ENCODE assay signal across 16 mouse cellular contexts in genomic region chr14:11503803-11504365, GRCm38 (mm10). TPM values are rescaled to one million over a fixed set of nuclear protein-coding genes. Genes with fewer than 3 reads are reported as not detected.
DNase-seq lines count a peak whose midpoint lies in the region; ATAC-seq and TF ChIP-seq lines count a peak whose summit lies in the region.
"Had no signal": no experiment of that assay in that cellular context is flagged by ENCODE, and none has a peak within 500 bp of the region (broad histone marks: within the 10 kb centered on the region; RNA-seq: fewer than 3 reads in every experiment).

No protein-coding gene starts in this region.

- H3K4me3 ChIP-seq in gastrocnemius, adult 2 months = no peak overlapping the region
- H3K4me3 ChIP-seq in midbrain, postnatal 0 days (ENCODE audit: low read depth, low read length) = no peak overlapping the region
- no peak overlapping the region for H3K4me3 ChIP-seq in midbrain, embryonic 13.5 days (replicated peaks)
- H3K4me3 ChIP-seq in intestine, embryonic 16.5 days (ENCODE audit: low read length) = no peak overlapping the region
- no peak overlapping the region for H3K4me3 ChIP-seq in stomach, postnatal 0 days (ENCODE audit: low read depth, low read length)
- H3K4me3 ChIP-seq: heart, embryonic 13.5 days; midbrain, embryonic 12.5 days; neural tube, embryonic 12.5 days had no signal

- TF ChIP-seq CTCF in gastrocnemius, adult 2 months (IDR thresholded peaks at IDR 0.05) = no peak
- TF ChIP-seq CTCF in midbrain, postnatal 0 days (IDR thresholded peaks at IDR 0.05) = no peak
- TF ChIP-seq CTCF in stomach, postnatal 0 days (IDR thresholded peaks at IDR 0.05; ENCODE audit: low read depth) = no peak

- H3K36me3 ChIP-seq in midbrain, postnatal 0 days (ENCODE audit: insufficient read depth, low read length) = no peaks in the 10 kb centered on the region
- no peaks in the 10 kb centered on the region for H3K36me3 ChIP-seq in midbrain, embryonic 13.5 days
- H3K36me3 ChIP-seq in intestine, embryonic 16.5 days (ENCODE audit: control insufficient read depth, insufficient read depth, low read length) = no peaks in the 10 kb centered on the region
- no peaks in the 10 kb centered on the region for H3K36me3 ChIP-seq in stomach, postnatal 0 days (ENCODE audit: control insufficient read depth, insufficient read depth, low read length)
- H3K36me3 ChIP-seq: heart, embryonic 13.5 days; midbrain, embryonic 12.5 days; neural tube, embryonic 12.5 days had no signal

- TF ChIP-seq EP300 in stomach, postnatal 0 days (optimal IDR thresholded peaks at IDR 0.05) = no peak

- H3K27me3 ChIP-seq in midbrain, postnatal 0 days (ENCODE audit: insufficient read depth, low read length) = no peaks in the 10 kb centered on the region
- no peaks in the 10 kb centered on the region for H3K27me3 ChIP-seq in midbrain, embryonic 13.5 days
- no peaks in the 10 kb centered on the region for H3K27me3 ChIP-seq in intestine, embryonic 16.5 days (replicated peaks; ENCODE audit: control insufficient read depth, insufficient read depth, low read length)
- no peaks in the 10 kb centered on the region for H3K27me3 ChIP-seq in stomach, postnatal 0 days (ENCODE audit: control insufficient read depth, insufficient read depth, low read length)
- H3K27me3 ChIP-seq: heart, embryonic 13.5 days; midbrain, embryonic 12.5 days; neural tube, embryonic 12.5 days had no signal

- H3K9ac ChIP-seq in midbrain, postnatal 0 days (replicated peaks; ENCODE audit: low read length, poor library complexity, severe bottlenecking) = no peak overlapping the region
- H3K9ac ChIP-seq in midbrain, embryonic 13.5 days (replicated peaks) = no peak overlapping the region
- H3K9ac ChIP-seq in intestine, embryonic 16.5 days (ENCODE audit: low read depth, low read length) = no peak overlapping the region
- no peak overlapping the region for H3K9ac ChIP-seq in stomach, postnatal 0 days (ENCODE audit: low read length)
- H3K9ac ChIP-seq: heart, embryonic 13.5 days; liver, embryonic 14.5 days; midbrain, embryonic 12.5 days; neural tube, embryonic 12.5 days had no signal

- H3K4me2 ChIP-seq in midbrain, postnatal 0 days (ENCODE audit: low read depth, low read length, poor library complexity, severe bottlenecking) = no peak overlapping the region
- no peak overlapping the region for H3K4me2 ChIP-seq in midbrain, embryonic 13.5 days (replicated peaks)
- no peak overlapping the region for H3K4me2 ChIP-seq in intestine, embryonic 16.5 days (ENCODE audit: low read depth, low read length)
- H3K4me2 ChIP-seq in stomach, postnatal 0 days (replicated peaks; ENCODE audit: low read depth) = no peak overlapping the region
- H3K4me2 ChIP-seq: heart, embryonic 13.5 days; midbrain, embryonic 12.5 days; neural tube, embryonic 12.5 days had no signal

- no peak for ATAC-seq in midbrain, postnatal 0 days (ENCODE audit: low FRiP score)
- ATAC-seq in midbrain, embryonic 13.5 days = no peak
- ATAC-seq in intestine, embryonic 16.5 days = peak; percentile 63
- ATAC-seq in stomach, postnatal 0 days (ENCODE audit: low FRiP score, low TSS enrichment) = no peak; the same call in 1 of the 2 replicates
- no peak for ATAC-seq in inflammation-experienced regulatory T-cells, adult 6 months
- ATAC-seq: activated CD4-positive, CD25-positive, alpha-beta regulatory T cell, adult 4 months had no signal

- no peaks in the 10 kb centered on the region for H3K4me1 ChIP-seq in midbrain, postnatal 0 days (ENCODE audit: insufficient read depth, low read length)
- 0 out of 2 replicates have a peak, but pooled peaks cover 4% of the 10 kb centered on the region for H3K4me1 ChIP-seq in midbrain, embryonic 13.5 days (replicated peaks)
- 0 out of 2 replicates have a peak, but pooled peaks cover 2% of the 10 kb centered on the region for H3K4me1 ChIP-seq in intestine, embryonic 16.5 days (ENCODE audit: control insufficient read depth, insufficient read depth, low read length)
- 0 out of 2 replicates have a peak, but pooled peaks cover 2% of the 10 kb centered on the region for H3K4me1 ChIP-seq in stomach, postnatal 0 days (replicated peaks; ENCODE audit: control insufficient read depth, insufficient read depth)
- H3K4me1 ChIP-seq: midbrain, embryonic 12.5 days; neural tube, embryonic 12.5 days had no signal

- intact Hi-C loops in gastrocnemius, adult 2 months (cut with DNase I) = no loop called here

- peak; percentile 25 for DNase-seq in gastrocnemius, adult 2 months
- DNase-seq in gastrocnemius, postnatal 4 days (ENCODE audit: low spot score in 2 of 2) = no peak
- peak; percentile 35 for DNase-seq in midbrain, postnatal 0 days (ENCODE audit: low spot score)
- DNase-seq in stomach, postnatal 0 days (ENCODE audit: low spot score) = peak; percentile 43
- DNase-seq in cerebellum, postnatal 4 days (ENCODE audit: low spot score in 2 of 2) = no peak
- DNase-seq: lung, postnatal 14 days; spleen, adult 18-20 months had no signal

- H3K9me3 ChIP-seq in midbrain, postnatal 0 days (ENCODE audit: low read length) = no peaks in the 10 kb centered on the region
- H3K9me3 ChIP-seq in midbrain, embryonic 13.5 days = no peaks in the 10 kb centered on the region
- H3K9me3 ChIP-seq in intestine, embryonic 16.5 days (ENCODE audit: control insufficient read depth, low read length) = no peaks in the 10 kb centered on the region
- H3K9me3 ChIP-seq in stomach, postnatal 0 days (ENCODE audit: control insufficient read depth, low read length) = no peaks in the 10 kb centered on the region
- H3K9me3 ChIP-seq: midbrain, embryonic 12.5 days; neural tube, embryonic 12.5 days had no signal

- H3K27ac ChIP-seq in gastrocnemius, adult 2 months = no peak overlapping the region
- no peak overlapping the region for H3K27ac ChIP-seq in midbrain, postnatal 0 days (ENCODE audit: low read depth, low read length)
- no peak overlapping the region for H3K27ac ChIP-seq in midbrain, embryonic 13.5 days
- no peak overlapping the region for H3K27ac ChIP-seq in intestine, embryonic 16.5 days (ENCODE audit: low read length)
- no peak overlapping the region for H3K27ac ChIP-seq in stomach, postnatal 0 days (replicated peaks)
- H3K27ac ChIP-seq: heart, embryonic 13.5 days; liver, embryonic 14.5 days; midbrain, embryonic 12.5 days; neural tube, embryonic 12.5 days had no signal

- 45% methylated on average over 7 of the region's 7 CpGs for WGBS in midbrain, postnatal 0 days
- 67% methylated on average over 7 of the region's 7 CpGs for WGBS in midbrain, embryonic 13.5 days
- WGBS in intestine, embryonic 16.5 days = 50% methylated on average over 7 of the region's 7 CpGs
- 56% methylated on average over 7 of the region's 7 CpGs for WGBS in stomach, postnatal 0 days

RNA-seq across cellular contexts. Expression of gene Ptprg, which starts 49.4 kb away (rescaled TPM):
- 10 to 100 TPM; 26.3 to 32.5 TPM for total RNA-seq in gastrocnemius, adult 2 months (2021)
- total RNA-seq in gastrocnemius, postnatal 4 days (2021) = 10 to 100 TPM; 44.9 to 51.5 TPM
- 84.9 and 98.2 TPM in 2 replicates for total RNA-seq in midbrain, postnatal 0 days (2014; rRNA removed)
- 25.4 and 25.7 TPM in 2 replicates for polyA plus RNA-seq in midbrain, postnatal 0 days (2015; fragmentation: Nextera tagmentation; extraction: Ambion mirVana)
- 41.0 and 45.4 TPM in 2 replicates for polyA plus RNA-seq in midbrain, embryonic 13.5 days (2015; fragmentation: Nextera tagmentation; extraction: Ambion mirVana)
- 14.3 and 14.7 TPM in 2 replicates for polyA plus RNA-seq in intestine, embryonic 16.5 days (2015; fragmentation: Nextera tagmentation; extraction: Ambion mirVana)
- 5.4 and 6.2 TPM in 2 replicates for polyA plus RNA-seq in stomach, postnatal 0 days (2015; fragmentation: Nextera tagmentation; extraction: Ambion mirVana)
- polyA plus RNA-seq in inflammation-experienced regulatory T-cells, adult 6 months (2017; shearing (Covaris generic)) = under 1 TPM in 1 of 3 experiments, not detected in 2; 0.24 TPM
- total RNA-seq: hematopoietic stem cell, adult 5-6 weeks had no signal
- polyA plus RNA-seq: activated CD4-positive, CD25-positive, alpha-beta regulatory T cell, adult 4 months had no signal

Comparison
In these comparisons a context has a peak if more than half of its experiments do, and no peak if none do; other contexts are left out.
1. DNase-seq: peak in gastrocnemius, adult 2 months (single experiment), midbrain, postnatal 0 days (single experiment) and stomach, postnatal 0 days (single experiment); none in gastrocnemius, postnatal 4 days (0 of 2) and cerebellum, postnatal 4 days (0 of 2).